Mouse (Mus musculus) stomach, postnatal 0 days (tissue): ENCODE data around the gene Rtbdn.
A peak's percentile ranks its signal among the peaks of the same experiment; 100 is the strongest.

Experiments used
- CTCF ChIP-seq: IDR thresholded peaks from 2 replicates; pipeline ENCODE4 v1.5.1; 2016; ENCODE audit warnings: antibody characterized with exemption, low read depth, mild to moderate bottlenecking, moderate library complexity
- EP300 ChIP-seq: optimal IDR thresholded peaks from 2 replicates; pipeline ENCODE3; 2016; ENCODE audit warnings: antibody characterized with exemption

- TF ChIP-seq CTCF = no peak
- TF ChIP-seq EP300 = peak; percentile 77
Measured at GRCm38 (mm10) chr8:84984294-84985048, 37.7 kb downstream of the Rtbdn start.
